Mouse (Mus musculus): ENCODE data around the gene Hdac10. TPM values are rescaled to one million over a fixed set of nuclear protein-coding genes. Genes with fewer than 3 reads are reported as not detected.

The Hdac10 gene
- total RNA-seq, 2 experiments from 2014 or later, result 15.2 to 15.8 TPM

DNA sequence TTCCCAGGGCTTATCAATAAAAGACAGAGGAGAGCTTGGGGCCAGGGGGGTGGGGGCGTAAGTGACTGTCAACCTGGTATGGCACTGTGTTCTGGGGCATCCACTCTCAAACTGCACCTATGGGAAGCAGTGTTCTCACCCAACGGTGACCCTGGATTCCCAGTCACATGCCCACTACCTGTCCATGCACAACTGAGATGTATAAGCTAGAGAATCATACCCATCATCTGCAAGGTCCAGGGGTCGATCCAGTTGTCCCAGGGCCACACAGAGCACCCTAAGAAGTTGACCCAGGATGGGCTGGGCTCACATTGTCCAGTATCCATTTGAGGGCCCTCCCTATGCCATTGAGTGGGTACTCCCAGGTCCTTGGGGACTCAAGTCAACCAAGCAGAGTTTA, 4.2 kb downstream of the Hdac10 start:
- no peak for DNase-seq (ENCODE audit: low spot score in 2 of 2)

GRCm38 (mm10) chr15:89123595-89123994, 4.9 kb downstream of the Hdac10 start:
- peak; percentile 66 to 71 for DNase-seq (ENCODE audit: low spot score in 2 of 2)

DNA sequence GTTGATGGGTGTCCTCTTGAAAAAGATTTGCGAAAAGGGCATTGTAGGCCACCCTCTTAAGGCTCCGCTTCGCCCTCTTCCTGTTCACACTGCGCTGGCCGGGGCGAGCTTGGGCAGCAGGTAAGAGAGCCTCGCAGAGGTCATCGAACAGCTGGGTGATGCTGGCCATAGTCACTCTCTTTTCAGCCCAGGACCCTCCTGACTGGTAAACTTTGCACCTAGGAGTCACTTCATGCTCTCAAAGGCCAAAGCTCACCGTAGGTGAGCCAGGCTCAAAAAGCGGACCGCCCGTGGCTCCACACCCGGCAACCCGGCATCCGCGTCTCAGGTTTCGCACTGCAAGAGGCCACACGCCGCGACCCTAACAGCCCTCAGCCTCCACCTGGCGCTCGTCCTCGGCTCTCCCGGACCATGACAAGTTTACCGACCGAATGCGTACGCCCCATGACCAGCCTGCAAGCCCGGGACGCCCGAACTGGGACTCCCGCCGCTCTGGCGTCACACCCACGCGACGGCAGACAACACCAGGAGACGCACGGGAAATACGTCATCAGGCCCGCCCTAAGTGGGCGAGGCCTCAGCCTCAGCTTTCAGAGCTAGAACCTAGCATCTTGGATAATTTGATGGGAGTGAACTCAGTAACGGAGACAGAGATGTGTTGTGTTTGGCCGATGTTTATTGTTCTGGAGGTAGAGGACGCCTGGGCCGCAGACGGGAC, 5.7 kb downstream of the Hdac10 start, which contains the start of gene Tubgcp6:
Gene Tubgcp6, minus strand, starts transcription at position 464 of the 718 bp plus-strand sequence.
- peak; percentile 96 to 98 for DNase-seq (ENCODE audit: low spot score in 2 of 2)

DNA sequence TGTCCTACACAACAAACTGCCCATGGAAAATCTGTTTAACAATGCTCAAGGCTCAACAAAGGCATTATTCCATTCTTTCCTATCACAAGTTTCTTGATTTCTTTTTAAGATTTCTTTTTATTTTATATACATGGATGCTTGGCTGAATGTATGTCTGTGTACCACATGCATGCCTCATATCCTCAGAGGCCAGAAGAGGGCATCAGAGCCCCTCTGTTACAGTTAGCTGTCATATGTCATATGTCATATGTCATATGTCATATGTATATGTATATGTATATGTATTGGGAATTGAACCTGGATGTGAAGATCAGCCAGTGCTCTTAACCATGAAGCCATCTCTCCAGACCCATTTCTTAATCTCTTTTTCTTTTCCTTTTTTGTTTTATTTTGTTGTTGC, 10.5 kb downstream of the Hdac10 start:
- no peak for DNase-seq (ENCODE audit: low spot score in 2 of 2)

DNA sequence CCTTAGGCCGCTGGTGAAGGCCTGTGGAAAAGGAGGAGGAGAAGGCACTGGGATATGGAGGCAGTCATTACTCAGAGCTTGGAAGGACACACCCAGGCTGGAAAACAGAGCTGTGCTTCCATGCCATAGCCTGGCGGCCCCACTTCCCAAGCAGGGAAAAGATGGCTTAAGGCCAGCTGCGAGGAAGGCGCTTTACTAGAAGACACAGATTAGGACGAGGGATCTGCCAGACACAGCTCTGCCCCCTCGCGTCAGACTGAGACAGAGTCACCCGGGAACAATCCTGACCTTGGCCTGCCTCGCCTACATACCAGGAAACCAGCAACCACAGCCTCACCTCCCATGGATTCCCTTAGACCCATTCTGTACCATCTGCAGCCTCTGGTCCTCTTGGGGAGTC, 18.4 kb downstream of the Hdac10 start:
- DNase-seq (ENCODE audit: low spot score in 2 of 2), result no peak

- no peak for DNase-seq (ENCODE audit: low spot score in 2 of 2)
Observed at GRCm38 (mm10) chr15:89106976-89107375, 21.5 kb downstream of the Hdac10 start.

DNA sequence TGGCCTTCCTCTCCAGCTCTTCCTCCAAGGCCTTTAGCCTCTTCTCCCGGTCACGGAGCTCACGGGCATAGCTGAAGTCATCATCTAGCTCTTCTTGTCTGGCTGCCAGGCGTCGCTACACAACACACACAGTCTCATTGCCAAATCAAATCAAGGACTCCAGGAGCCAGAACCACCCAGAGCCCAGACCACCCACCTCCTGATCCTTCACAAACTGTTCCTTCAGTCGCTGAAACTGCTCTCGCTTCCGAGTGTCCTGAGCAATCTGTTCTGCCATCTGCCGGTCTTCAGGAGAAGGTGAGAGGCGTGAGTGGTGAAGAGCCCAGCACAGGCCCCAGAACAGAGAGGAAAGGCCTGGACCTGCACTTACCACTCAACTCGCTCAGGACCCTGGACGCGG, 22.4 kb downstream of the Hdac10 start:
- DNase-seq (ENCODE audit: low spot score in 2 of 2), result peak; percentile 65 to 81

- peak; percentile 61 to 84 for DNase-seq (ENCODE audit: low spot score in 2 of 2)
Observed at GRCm38 (mm10) chr15:89104425-89104824, 24.1 kb downstream of the Hdac10 start.

DNA sequence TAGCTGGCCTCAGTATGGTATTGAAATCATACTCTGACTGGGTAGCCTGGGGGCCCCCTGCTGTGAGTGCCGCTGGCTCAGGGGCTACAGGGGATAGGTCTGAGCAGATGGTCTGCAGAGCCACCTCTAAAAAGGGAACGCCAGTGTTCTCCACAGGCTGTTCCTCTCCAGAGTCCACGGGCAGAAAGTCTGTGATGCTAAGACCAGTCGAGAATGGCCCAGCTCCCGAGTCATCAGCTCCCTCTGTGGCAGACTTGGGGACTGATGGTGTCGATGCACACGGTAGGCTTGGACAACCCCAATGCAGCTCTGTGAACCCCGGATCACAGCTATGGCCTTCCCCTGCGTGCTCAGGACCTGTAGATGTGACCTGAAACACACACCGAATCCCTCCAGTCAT, 24.6 kb downstream of the Hdac10 start:
- DNase-seq (ENCODE audit: low spot score in 2 of 2), result no peak

GRCm38 (mm10) chr15:89102646-89103045, 25.9 kb downstream of the Hdac10 start:
- no peak for DNase-seq (ENCODE audit: low spot score in 2 of 2)

DNA sequence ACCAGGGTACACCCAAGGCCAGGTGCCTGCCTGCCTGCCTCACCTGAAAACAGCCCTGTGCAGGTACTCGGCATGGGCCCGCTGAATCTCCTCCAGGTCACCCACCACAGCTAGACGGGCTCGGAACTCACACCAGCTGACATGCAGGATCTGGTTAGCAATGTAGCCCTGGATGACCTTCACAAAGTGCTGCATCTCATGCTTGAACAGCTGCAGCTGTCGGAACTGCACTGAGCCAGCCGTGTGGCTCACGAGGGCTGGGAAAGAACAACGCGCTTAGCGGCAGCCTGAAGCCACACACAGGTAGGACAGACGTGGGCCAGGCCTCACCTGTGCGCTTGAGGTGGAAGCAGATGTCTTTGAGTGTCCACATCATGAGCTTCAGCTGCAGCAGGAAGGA, 27.7 kb downstream of the Hdac10 start:
- no peak for DNase-seq (ENCODE audit: low spot score in 2 of 2)

- no peak for DNase-seq (ENCODE audit: low spot score in 2 of 2)
Observed at GRCm38 (mm10) chr15:89098616-89099015, 29.9 kb downstream of the Hdac10 start.

DNA sequence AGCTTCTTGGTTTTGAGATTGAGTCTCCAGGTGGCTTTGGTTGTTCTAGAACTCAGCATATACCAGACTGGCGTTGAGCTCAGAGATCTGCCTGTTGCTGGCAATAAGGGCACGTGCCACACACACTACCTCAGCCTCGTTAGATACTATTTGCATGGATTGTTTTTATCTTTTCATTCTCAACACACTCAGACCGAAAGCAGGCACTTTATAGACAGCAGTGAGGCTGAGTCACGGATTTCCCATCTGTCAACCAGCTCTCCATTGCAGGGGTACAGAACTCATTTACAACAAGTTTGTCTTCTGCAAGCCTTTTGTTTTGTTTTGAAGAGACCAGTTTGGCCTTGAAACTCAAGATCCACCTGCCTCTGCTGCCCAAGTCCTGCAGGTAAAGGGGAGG, 31.1 kb downstream of the Hdac10 start:
- no peak for DNase-seq (ENCODE audit: low spot score in 2 of 2)

- no peak for DNase-seq (ENCODE audit: low spot score in 2 of 2)
Observed at GRCm38 (mm10) chr15:89092181-89092580, 36.3 kb downstream of the Hdac10 start.

GRCm38 (mm10) chr15:89090662-89091061, 37.8 kb downstream of the Hdac10 start:
- DNase-seq (ENCODE audit: low spot score in 2 of 2), result no peak

DNA sequence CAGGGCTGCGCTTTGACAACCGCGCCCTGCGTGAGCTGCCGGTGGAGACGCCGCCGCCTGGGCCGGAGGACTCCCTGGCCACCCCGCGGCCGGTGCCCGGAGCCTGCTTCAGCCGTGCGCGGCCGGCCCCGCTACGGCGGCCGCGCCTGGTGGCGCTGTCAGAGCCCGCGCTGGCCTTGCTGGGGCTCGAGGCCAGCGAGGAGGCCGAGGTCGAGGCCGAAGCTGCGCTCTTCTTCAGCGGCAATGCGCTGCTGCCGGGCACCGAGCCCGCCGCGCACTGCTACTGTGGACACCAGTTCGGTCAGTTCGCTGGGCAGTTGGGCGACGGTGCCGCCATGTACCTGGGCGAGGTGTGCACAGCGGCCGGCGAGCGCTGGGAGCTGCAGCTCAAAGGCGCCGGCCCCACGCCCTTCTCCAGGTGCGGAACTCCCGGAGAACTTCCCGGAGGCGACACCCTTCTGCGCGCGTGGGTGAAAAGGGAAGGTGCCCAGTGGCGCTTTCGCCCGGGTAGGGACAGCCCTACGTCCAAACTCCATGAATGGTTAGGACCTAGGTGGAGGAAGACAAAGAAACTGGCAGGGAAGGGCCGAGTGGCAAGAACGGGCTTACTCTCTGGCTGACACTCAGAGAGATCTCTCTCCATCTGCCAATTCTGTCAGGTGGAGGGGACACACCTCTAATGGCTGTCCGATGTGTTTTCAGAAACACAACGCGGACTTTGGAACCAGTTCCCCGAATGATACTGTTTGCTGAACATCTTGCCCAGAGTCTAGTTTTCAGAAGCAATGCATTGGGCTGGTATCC, 39.0 kb downstream of the Hdac10 start:
- DNase-seq (ENCODE audit: low spot score in 2 of 2), result no peak

GRCm38 (mm10) chr15:89088607-89089247, 39.8 kb downstream of the Hdac10 start, which contains the start of gene Selenoo:
Gene Selenoo (plus strand): TSS chr15:89089084.
- peak; percentile 89 to 93 for DNase-seq (ENCODE audit: low spot score in 2 of 2)

DNA sequence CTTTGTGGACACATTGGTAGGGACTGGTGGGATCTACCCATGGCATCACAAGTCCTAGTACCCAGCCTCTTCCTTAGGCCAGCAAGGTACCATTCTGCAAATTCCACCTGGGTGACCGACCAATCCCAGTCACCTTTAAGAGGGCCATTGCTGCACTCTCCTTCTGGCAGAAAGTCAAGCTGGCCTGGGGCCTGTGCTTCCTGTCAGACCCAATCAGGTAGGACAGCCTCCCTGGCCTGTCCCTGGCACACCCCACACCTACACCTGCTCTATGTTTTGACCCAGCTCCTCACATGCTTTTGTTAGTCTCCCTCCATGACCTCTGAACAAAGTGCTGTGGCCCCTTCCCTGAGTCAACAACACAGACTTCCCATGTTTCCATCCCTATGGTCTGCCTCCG, 43.7 kb downstream of the Hdac10 start:
- DNase-seq (ENCODE audit: low spot score in 2 of 2), result no peak

- DNase-seq (ENCODE audit: low spot score in 2 of 2), result no peak
Observed at GRCm38 (mm10) chr15:89083906-89084305, 44.6 kb downstream of the Hdac10 start.

DNA sequence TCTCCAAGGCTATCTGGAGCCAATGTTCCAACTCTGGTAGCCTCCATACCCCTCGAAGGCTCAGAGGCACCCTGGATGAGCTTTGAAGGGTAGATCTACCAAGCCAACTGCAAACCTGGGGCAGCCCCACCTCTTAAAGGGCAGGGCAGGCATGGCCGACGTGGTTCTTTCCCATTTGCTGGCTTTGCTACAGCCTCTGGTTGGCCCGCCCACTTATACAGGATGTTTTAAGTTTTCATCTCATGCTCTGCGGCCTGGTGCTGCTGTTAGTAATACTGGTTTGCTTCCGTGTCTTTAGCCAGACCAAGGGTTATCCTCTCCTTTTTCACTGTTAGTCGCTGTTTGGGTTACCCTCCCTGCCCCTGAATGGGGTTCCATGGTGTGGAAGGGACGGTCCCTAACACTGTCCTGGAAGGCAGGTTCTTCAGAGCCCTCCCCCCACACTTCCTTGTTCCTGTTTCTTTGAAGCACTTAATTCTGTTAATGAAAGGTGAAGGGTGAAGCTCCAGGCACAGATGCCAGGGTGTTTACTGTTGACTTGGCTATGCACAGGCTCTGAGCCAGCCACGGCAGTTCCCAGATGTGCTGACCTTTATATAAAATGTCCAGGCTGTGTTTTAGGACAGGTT, 50.2 kb downstream of the Hdac10 start:
- no peak for DNase-seq (ENCODE audit: low spot score in 2 of 2)

- peak in 1 of 2 experiments; percentile 37 for DNase-seq (ENCODE audit: low spot score in 2 of 2)
Observed at GRCm38 (mm10) chr15:89076156-89076731, 52.3 kb downstream of the Hdac10 start.

Data from left cerebral cortex, adult 18-20 months (tissue).